Mouse (Mus musculus) right cerebral cortex, postnatal 25 days (tissue): ENCODE data around the gene Scfd2.

ENCODE experiments used
- DNase-seq: peaks from one replicate; pipeline ENCODE4 v3.0.0; 2022

Scfd2 gene

DNA sequence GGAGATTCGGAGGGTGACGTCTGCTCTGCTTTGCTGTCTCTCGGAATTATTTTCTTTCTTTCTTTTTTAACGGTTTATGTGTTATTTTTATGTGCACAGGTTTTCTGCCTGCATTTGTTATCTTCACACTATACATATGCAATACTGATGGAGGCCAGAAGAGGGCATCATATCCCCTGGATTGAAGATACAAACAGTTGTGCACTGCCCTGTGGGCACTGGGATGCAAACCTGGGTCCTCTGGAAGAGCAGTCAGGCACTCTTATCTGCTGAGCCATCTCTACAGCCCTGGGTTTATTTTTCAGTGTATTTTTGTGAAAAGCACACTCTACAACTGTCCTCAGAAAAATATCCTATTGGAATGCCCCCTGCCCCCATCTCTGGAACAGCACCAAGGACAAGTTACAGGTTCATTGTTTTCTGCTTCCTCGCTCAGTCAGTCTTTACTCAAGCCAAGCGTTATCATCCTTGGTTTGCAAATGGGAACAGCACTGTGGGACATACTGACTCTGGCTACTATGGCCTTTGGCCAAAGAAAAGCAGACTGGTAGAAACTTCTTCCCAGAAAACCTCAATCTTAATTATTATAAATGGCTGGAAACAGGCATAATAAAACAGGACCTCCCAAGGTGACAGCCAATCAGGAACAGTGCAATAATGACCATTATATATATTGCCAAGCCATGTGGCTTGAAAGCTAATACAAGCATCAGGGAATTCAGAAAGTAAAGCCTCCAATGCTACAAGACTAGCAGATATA lies 75.9 kb downstream of the Scfd2 start:
- DNase-seq: no peak

DNA sequence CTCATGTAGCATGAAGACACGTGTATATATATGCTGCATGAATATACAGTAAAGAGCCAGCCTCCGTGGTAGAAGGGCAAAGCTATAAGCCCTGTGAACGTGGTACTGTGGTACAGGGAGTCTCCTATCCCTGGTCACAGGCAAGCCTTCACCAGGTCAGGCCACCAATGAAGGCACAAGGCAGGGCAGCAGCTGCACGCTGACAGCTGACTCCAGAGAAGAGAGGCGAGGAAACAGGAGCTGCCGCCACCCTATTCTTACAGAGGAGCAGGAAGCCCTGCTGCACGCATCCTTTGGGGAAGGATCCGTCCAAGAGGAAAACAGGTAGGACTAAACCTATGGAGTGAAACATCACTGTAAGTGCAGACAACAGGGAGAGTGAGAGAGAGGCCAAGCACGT lies 76.5 kb downstream of the Scfd2 start:
- DNase-seq: no peak

DNA sequence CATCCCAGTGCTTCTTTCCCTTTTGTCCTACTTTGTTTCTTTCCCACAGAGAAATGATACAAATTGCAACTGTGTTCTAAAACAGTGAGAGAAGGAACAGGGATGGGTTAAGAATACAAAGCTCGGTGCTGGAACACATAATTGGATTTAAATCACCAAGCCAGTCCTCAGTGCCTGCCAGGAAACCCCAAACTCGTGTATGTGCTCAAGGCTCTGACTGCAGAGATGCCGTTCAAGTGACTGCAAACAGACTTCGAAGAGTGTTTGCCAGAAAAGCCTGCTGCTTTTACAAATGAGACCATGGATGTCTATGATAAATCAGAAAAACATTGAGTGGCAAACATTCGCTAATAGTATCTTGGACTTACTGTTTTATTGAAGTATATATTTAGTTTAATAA lies 80.6 kb downstream of the Scfd2 start:
- no peak for DNase-seq

DNA sequence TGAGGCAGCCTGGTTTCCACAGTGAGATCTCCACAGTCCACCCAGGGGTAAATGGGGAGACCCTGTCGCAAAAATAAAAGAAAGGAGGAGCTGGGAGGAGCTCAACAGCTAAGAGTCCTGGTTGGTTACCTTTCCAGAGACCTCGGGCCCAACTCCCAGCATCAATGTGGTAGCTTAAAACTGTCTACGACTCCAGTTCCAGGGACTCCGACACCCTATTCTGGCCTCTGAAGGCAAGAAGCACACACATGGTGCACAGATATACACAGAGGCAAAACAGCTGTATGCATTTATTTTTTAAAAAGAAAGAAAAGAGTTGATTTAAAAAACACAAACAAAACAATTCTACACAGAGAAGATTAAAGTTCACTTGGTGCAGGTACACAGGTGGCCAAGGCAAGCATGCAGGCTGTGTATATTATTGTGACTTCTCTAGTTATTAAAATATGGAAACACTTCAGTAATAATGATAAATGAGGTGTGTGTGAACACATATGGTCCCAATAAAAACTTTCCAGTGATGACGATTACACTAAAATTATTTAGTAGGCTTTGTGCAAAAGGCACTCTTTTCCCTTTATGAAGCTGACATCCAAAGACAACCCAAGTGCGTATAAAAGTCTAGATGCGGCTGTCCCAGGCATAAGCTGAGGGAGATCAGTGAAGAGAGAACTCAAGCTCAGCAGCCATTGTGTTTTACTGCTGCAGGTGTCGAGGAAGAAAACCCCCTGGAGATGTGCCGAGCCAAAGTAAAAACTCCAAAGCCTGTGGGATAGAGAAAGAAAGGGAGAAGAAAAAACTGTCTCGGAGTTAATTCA lies 83.8 kb downstream of the Scfd2 start:
- no peak for DNase-seq

DNA sequence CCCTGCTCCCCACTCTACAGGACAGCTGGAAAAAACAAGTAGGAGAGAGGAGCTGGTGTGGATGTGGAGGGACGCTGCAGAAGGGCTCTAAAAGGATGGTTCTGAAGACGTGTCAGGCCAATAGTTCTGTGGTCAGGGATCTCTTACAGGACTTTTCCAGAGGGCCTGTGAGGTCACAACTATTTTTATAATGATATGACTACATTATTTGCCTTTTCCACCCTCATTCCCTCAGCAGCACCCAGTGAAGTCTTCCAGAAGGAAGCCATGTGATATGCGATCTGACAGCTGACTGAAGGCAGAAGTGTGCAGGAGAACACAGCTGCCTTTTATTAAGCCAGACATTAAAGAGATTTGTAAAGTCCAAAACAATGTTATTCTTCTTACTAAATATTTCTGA lies 85.7 kb downstream of the Scfd2 start:
- DNase-seq: no peak

DNA sequence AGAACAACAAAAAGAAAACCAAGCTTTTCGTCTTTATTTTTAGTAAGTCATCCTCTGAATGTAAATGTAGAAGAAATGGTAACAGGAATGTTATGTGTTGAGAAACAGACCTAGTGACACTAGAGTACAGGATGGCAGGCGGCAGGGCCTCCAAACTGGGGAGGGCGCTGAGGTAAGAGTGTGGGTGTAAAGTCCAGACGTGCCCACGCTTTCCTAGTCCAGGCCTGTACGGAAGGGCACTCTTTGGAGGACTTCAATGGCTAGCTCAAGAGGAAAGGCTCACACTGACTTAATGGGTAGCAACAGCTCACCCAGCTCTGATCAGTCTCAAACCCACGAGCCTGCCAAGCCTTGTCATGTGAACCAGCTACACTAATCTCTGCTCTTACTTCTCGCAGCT lies 93.2 kb downstream of the Scfd2 start:
- DNase-seq: no peak

DNA sequence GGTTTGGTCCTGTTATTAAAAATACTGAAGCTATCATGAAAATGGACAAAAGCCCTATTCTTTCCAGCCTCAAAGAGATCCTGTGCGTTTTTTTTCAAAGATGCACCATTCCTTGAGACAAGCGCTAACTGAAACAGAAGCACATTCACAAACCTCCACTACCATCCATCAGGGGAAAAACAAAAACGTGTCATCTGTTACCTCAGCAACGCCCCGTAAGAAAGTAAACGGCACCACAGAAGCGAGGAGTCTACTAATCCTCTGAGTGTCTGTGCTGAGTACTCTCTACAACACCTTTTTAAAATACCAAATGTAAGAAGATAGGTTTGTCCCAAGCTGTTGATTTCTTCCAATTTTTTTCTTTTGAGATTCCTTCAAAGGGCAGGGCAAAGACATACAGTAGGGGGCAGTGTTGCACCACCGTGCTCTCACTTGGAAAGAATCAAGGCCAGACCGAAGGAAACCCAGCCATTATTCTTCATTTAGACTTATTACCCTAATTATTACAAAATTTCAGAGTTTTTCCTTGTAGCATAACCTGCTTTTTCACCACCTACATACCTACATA lies 97.9 kb downstream of the Scfd2 start:
- DNase-seq: peak; percentile 40

DNA sequence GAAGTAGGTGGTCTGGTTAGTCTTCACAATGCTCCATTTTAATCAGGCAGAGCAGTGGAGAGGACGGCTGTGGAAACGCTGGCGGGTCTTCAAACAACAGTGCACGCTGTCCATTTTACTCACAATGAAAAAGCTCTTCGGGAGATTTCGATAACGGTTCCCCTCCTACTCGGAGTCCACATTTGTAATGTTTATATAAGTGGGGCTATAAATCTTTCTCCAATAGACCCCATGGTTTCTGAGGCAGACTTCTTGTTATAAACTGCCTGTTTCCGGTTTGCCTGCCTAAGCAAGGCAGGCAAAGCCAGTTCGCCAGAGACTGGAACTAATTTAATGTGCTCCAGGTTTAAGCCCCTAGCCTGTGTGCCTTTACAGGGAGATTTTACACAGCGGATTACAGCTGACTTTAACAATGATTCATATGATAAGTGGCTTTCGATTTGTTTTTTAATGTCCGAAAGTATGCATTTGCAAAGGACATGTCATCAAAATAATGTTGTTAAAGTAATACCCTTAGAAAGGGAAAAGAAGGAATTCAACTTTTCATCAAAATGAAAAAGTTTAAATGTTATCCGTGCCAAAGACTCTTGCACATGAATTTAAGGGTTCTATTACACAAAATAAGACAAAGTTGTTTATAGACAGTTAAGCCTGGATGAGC lies 98.5 kb downstream of the Scfd2 start:
- no peak for DNase-seq

DNA sequence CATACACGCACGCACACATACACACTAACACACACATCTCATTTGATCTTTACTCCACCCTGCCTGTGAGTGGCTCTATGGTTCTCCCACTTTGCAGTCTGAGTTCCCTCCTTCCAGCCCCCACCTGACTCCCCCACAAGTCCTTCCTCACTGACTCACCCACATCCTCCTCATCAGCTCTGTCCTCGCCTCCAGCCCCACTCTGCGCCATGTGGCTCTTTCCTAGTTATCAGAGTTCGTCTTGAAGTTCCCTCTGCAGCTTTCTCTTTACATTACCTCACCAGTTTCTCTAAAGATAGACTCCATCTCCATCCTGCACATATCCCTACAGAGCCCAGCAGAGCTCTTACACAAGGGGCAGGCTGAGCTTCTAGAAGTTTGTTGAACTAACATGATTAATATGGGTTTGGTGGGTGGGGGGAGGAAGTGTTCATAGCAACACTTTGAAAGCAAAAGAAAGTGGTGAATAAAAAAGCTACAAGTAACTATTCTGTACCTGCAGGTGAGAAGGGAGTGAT lies 110.9 kb downstream of the Scfd2 start:
- DNase-seq: no peak

DNA sequence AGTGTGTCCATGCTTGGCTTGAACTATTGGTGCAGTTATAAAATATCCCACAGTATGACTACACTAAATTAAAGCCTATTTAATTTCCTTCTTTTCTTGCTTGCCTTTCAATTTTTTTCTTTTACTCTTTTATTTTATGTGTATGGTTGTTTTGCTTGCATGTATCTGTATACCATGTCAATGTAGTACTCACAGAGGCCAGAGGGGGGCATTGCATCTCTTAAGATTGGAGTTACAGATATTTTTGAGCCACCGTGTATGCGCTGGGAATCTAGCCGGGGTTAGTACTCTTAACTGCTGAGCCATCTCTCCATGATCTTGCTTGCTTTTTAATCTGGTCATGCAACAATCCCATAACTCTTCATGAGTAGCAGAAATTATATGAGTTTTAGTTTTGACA lies 119.0 kb downstream of the Scfd2 start:
- DNase-seq: no peak

DNA sequence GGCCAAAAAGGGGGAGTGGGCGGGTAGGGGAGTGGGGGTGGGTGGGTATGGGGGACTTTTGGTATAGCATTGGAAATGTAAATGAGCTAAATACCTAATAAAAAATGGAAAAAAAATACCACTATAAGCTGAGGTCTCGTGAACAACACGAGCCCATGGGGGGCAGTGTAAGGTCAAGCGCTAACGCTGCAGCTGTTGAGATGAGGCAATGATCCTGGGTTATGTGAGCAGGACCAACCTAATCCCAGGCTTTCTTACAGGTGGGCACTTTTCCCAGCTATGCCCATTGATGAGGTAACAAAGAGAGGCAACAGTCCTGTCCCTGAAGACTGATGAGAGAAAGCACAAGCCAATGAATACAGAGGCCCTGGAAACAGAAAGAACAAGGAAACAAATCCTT lies 126.7 kb downstream of the Scfd2 start:
- DNase-seq: no peak

DNA sequence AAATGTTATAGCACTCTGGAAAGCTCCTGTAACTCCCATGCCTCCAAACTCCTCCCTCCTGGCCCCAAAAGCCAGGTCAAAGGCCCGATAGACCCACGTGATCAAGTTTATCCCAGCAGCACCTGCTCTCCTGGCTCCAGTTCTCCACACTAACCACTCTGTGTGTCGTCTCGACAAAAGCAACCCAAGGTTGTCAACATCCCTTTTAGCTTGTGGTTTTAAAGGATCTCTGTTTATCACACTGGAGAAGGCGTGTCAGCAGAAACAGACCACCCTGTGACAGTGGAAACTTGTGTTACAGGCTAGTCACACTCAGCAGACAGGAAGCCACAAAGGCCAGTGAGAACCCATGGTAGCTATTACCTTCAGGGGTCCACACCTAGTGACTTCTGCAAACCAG lies 127.5 kb downstream of the Scfd2 start:
- no peak for DNase-seq

DNA sequence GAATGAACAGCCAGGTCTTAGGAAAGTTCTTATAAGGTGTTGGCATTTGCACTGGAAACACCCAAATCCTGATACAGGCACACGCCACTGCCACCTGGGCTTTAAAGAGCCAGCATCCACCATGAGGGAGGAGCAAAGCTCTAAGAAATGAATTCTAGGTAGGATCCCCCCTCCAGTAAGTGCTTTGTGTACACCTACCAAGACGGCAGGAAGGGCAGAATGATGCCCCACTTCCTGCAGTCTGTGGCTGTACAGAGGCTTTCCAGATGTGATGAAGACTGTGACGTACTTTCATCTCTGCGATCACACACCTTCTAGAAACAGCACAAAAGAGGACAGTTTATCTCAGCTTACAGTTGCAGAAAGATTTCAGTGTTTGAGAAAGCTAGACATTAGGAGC lies 128.9 kb downstream of the Scfd2 start:
- DNase-seq: no peak

DNA sequence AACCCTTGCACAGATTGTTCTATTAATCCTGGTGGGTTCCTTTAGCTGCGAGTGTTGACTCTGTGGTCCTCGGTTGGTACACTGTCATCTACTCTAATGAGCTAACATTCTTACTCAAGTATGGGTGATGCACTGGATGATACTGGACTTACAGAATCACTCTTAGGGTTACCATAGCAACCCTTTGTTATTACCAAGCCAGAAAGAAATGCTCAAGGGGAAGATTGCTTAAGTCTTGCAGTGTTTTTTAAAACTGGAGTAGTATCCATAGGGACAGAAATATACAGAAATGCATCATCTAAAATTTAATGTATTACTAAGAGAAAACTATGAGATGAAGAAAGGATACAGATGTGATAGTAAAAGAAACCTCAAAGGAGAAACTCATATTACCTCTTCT lies 139.8 kb downstream of the Scfd2 start:
- no peak for DNase-seq

DNA sequence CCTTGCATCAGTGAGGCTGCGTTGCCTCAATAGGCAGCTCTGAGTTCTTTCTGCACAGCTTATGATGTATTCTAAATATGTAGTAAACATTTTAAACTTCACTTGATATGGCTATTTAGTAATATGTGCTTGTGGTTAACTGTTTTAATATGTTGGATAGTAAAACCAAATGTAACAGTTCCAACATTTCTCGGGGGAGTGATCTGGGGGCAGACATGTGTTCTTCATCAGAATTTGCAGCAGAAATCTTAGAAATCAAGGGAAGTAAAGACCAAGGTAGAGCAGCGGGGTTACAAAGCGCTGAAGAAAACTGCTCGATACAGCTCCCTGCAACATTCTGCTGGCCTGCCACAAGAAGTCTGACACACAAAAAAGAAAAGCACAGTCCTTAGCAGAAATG lies 140.2 kb downstream of the Scfd2 start:
- DNase-seq: no peak

DNA sequence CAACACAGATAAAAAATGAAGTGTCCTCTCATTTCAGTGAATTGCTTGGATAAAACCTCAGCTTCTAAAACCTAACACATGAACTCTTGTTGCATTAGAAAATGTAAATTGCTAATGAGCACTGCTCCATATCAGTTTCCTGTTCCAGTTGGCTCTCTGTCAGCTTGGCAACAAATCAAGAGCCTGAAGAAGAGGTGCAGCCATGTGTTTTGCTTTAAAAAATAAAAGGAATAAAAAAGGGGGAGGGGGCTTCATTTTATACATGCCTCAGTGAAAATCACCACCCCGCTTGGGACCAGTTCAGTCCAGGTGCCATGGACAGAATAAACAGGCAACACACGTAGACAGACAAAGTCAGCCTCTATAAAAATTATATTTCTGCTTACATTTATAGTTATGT lies 142.7 kb downstream of the Scfd2 start:
- DNase-seq: no peak

DNA sequence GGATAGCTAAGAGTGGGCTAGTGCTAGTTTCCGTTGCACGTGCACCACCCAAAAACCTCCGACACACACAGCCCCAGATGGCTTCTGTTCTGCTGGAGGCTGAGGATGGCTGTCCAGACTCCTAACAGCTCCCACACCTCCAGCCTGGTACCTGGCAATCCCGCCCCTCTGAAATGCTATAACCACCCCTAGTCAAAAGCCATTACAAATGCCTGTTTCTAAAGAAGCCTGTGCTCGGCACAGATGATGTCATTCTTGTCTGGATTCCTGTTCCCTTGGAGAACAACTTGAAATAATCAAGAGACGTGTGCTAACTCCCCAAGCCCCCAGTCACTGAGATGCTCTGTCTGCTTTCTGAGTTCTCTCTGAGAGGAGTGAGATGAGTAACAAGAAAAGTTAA lies 143.5 kb downstream of the Scfd2 start:
- DNase-seq: no peak

DNA sequence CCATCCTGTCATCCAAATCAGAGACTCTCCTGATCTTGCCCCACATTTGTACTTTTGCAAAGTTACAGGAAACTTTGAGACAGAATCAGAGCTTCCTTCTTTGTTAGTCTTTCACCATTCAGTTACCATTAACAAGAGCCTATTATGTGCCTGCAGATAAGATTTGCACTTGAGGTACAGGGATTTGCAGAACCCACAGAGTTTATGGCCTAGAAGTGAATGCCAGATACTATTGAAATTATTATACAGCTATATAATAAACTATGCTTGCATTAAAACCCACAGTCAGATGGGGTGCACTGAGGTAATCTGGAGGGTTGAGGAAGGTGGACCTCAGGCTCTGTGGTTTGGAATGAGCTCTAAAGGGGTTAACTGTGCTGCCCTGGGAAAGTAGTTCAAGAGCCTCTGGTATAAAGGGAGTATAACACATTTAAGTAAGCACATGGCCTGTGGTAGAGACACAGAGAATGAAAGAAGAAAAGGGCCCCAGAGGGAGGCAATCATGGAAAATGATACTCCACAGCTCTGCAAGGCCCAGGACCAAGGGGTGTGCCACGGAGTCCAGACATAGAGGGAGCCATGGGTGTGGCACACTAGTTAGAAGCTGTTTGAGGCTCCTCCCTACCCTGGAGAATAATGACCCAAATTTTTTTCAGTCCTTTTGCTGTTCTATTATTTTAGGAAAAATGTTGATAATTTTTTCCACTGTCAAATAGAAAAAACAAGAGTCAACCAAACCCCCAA lies 144.2 kb downstream of the Scfd2 start:
- no peak for DNase-seq

DNA sequence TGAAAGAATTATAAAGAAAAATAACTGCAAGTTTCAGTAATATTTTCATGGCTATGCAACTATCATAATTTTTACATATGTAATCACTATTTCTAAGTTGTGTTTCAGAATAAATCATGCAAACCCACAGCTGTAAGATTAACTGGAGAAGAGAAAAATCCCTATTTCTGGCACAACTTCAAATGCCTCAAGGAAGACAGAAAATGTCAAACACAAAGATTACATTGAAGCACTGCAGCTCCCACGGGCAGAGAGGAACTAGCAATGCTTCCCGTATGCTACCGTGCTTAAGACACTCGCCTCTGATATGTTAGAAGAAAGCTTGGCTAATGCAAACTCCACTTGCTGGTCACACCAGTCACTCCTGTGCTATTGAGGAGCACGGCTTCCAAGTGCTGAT lies 151.5 kb downstream of the Scfd2 start:
- DNase-seq: no peak

DNA sequence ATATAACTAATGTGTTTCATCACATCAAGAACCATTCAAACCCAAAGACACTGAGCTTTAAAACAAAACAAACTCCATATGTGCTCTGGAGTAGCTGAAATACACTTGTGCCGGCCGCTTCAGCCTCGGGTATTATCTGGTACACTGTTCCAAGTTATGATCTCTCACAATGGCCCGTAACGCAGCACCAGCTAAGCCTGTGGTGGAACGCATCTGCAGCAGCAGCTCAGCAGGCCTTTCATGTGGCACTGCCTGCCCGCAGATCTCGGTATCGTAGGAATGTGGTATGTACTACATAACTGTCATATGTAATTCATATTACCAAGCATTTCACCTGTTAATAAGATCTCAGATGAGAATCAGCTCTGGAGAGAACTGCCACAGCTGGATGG lies 164.9 kb downstream of the Scfd2 start:
- DNase-seq: no peak

DNA sequence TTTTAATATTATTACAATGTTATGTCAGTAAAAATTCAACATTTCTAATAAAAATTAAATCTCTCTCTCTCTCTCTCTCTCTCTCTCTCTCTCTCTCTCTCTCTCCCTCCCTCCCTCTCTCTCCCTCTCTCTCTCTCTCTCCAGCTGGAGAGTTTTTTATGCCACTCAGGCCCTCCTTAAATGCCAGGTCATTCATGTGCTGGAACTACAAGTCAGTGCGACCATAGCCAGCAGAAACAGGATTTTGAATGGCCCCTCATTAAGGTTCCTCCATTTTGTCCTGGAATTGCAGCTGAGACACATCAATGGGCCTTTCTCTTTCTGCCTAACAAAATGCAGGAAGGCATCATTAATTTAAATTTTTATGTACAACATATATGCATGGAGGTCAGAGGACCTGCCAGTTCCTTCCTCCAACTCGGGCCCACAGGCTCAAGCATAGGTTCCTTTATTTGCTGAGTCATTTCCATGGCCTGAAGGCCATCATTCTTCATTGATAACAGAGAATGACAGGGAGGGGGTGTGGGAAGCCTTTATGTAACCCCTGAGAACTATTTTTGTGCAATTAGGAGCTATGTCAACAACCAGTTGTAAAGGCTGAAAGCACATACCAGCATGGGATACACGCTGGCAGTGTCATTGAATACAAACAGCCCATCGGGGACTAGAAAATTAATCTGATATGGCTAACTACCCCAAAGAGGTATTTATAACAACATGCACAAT lies 165.4 kb downstream of the Scfd2 start:
- DNase-seq: no peak

DNA sequence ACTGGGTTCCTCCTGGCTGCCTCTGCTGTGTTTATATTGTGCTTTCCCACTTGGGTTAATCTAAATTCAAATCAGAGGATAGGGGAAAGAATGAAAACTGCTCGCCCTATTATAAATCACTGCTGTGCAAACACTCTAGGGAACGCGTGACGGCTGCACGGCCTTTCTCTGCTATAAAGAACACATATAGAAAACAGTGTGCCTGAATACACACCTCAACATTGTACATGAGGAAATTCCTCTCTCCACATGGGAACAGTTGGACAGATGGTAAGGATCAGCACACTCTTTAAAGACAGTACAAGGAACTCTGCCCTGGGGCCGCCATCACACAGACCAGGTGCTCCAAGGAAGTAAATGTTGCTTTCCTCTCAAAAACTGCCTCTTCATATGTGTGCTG lies 166.2 kb downstream of the Scfd2 start:
- DNase-seq: no peak
